Mouse (Mus musculus): ENCODE data around the gene Msi1. TPM values are rescaled to one million over a fixed set of nuclear protein-coding genes. Genes with fewer than 3 reads are reported as not detected.

Msi1 gene
- polyA plus RNA-seq, 1 experiment: 0.90 TPM

- Histone ChIP-seq H3ac (ENCODE audit: control insufficient read depth, insufficient read length, low read depth) (peak within 1 kb of the TSS; percentile 65), H3K4me3 (ENCODE audit: insufficient read depth, poor library complexity, severe bottlenecking) (peak within 1 kb of the TSS; percentile 44), H3K27me3 (ENCODE audit: control insufficient read depth, insufficient read depth, insufficient read length) (no peaks in the 10 kb centered on the region), H3K79me2 (ENCODE audit: control insufficient read depth, insufficient read depth) (no peaks in the 10 kb centered on the region), H3K36me3 (ENCODE audit: control insufficient read depth, insufficient read depth) (peaks cover 14% of the 10 kb centered on the region), H3K79me3 (ENCODE audit: low read depth) (no peaks in the 10 kb centered on the region)
- no peak for TF ChIP-seq MAX (IDR thresholded peaks at IDR 0.05)
- TF ChIP-seq FOSL1 (IDR thresholded peaks at IDR 0.05; ENCODE audit: insufficient read depth, low read length, poor library complexity, severe bottlenecking): no peak
- no peak for TF ChIP-seq USF1 (IDR thresholded peaks at IDR 0.05; ENCODE audit: low read depth)
- no peak for TF ChIP-seq MYOD1 (IDR thresholded peaks at IDR 0.05; ENCODE audit: control insufficient read depth, insufficient read length, low read depth)
- no peak for TF ChIP-seq MYOG (IDR thresholded peaks at IDR 0.05; ENCODE audit: control insufficient read depth, extremely low read depth, insufficient read length)
- no peak for TF ChIP-seq CEBPB (IDR thresholded peaks at IDR 0.05; ENCODE audit: low read depth)
- TF ChIP-seq CTCF (IDR thresholded peaks at IDR 0.05; ENCODE audit: control insufficient read depth, insufficient read depth, insufficient read length): no peak
These were observed 54.8 kb downstream of the Msi1 start, which contains the start of gene Sirt4 for GRCm38 (mm10) chr5:115483947-115484920. Sirt4 (minus strand) TSS chr5:115484725.

DNA sequence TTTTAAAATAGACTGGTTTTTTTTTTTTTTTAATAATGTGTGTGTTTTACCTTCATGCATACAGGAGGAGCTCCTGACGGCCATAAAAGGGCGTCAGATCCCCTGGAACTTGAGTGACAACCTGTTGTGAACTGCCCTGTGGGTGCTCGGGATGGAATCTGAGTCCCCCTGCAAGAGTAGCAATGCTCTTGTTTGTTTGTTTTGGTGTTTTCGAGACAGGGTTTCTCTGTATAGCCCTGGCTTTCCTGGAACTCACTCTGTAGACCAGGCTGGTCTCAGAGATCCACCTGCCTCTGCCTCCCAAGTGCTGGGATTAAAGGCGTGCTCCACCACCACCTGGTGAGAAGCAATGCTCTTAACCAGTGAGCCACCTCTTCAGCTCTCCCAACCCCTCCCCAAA lies 55.6 kb downstream of the Msi1 start:
- TF ChIP-seq MAX (IDR thresholded peaks at IDR 0.05) (no peak), MYOD1 (IDR thresholded peaks at IDR 0.05; ENCODE audit: control insufficient read depth, insufficient read length, low read depth) (no peak)
- no peak overlapping the region for H3K4me3 ChIP-seq (ENCODE audit: insufficient read depth, poor library complexity, severe bottlenecking)
- no peak overlapping the region for H3ac ChIP-seq (ENCODE audit: control insufficient read depth, insufficient read length, low read depth)
- H3K79me3 ChIP-seq (ENCODE audit: low read depth): no peaks in the 10 kb centered on the region
- H3K27me3 ChIP-seq (ENCODE audit: control insufficient read depth, insufficient read depth, insufficient read length): no peaks in the 10 kb centered on the region
- H3K79me2 ChIP-seq (ENCODE audit: control insufficient read depth, insufficient read depth): no peaks in the 10 kb centered on the region
- H3K36me3 ChIP-seq (ENCODE audit: control insufficient read depth, insufficient read depth): peaks cover 11% of the 10 kb centered on the region

DNA sequence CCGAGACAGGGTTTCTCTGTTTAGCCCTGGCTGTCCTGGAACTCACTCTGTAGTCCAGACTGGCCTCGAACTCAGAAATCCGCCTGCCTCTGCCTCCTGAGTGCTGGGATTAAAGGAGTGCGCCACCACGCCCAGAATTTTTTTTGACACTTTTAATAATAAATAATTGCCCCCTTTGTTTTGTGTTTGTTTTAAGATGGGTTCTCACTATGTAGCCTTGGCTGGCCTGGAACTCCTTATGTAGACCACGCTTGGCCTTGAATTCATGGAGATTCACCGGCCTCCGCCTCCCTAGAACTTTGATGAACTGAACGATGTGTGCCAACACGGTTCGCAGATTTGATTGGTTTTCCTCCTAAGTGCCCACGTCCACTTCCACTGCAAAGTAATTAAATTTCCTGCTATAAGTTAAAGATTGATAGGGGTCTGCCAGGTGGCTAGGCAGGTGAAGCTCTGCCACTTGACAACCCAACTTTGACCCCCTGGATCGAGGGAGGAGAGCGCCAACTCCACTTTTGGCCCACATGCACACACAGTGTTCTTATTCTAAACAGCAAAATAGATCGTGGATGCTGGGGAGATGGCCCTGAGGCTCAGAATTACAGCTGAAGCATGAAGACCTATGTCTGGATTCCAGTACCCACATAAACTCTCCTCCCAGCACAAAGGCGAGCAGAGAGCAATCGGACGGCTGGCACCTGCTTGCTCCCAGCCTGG lies 56.2 kb downstream of the Msi1 start:
- no peaks in the 10 kb centered on the region for H3K27me3 ChIP-seq (ENCODE audit: control insufficient read depth, insufficient read depth, insufficient read length)
- H3K4me3 ChIP-seq (ENCODE audit: insufficient read depth, poor library complexity, severe bottlenecking): no peak overlapping the region
- H3K79me3 ChIP-seq (ENCODE audit: low read depth): no peaks in the 10 kb centered on the region
- TF ChIP-seq CTCF (IDR thresholded peaks at IDR 0.05; ENCODE audit: control insufficient read depth, insufficient read depth, insufficient read length) (no peak), FOSL1 (IDR thresholded peaks at IDR 0.05; ENCODE audit: insufficient read depth, low read length, poor library complexity, severe bottlenecking) (no peak), CEBPB (IDR thresholded peaks at IDR 0.05; ENCODE audit: low read depth) (no peak), MYOG (IDR thresholded peaks at IDR 0.05; ENCODE audit: control insufficient read depth, extremely low read depth, insufficient read length) (no peak), USF1 (IDR thresholded peaks at IDR 0.05; ENCODE audit: low read depth) (no peak), MAX (IDR thresholded peaks at IDR 0.05) (no peak), MYOD1 (IDR thresholded peaks at IDR 0.05; ENCODE audit: control insufficient read depth, insufficient read length, low read depth) (no peak)
- peaks cover 10% of the 10 kb centered on the region for H3K36me3 ChIP-seq (ENCODE audit: control insufficient read depth, insufficient read depth)
- H3K79me2 ChIP-seq (ENCODE audit: control insufficient read depth, insufficient read depth): no peaks in the 10 kb centered on the region
- no peak overlapping the region for H3ac ChIP-seq (ENCODE audit: control insufficient read depth, insufficient read length, low read depth)

DNA sequence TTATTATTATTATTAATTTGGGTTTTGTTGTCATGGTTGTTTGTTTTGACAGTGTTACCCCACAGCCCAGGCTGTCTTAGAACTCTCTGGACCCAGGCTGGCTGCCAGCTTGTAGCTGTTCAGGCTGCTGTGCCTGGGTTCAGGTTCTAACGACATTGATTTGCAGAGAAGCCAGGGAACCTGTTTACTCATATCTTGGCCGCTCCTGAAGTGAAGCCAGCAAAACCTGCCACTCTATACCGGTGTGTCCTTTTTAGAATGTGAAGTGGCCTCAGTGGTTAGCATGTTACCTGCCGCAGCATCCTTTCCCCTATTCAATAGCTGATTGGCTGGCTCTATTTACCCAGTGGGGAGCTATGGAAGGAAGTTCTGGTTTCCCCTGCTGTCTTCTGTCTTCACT lies 57.3 kb downstream of the Msi1 start:
- H3K27me3 ChIP-seq (ENCODE audit: control insufficient read depth, insufficient read depth, insufficient read length): no peaks in the 10 kb centered on the region
- TF ChIP-seq MYOD1 (IDR thresholded peaks at IDR 0.05; ENCODE audit: control insufficient read depth, insufficient read length, low read depth): no peak
- no peak for TF ChIP-seq FOSL1 (IDR thresholded peaks at IDR 0.05; ENCODE audit: insufficient read depth, low read length, poor library complexity, severe bottlenecking)
- TF ChIP-seq CEBPB (IDR thresholded peaks at IDR 0.05; ENCODE audit: low read depth): no peak
- no peak for TF ChIP-seq MAX (IDR thresholded peaks at IDR 0.05)

GRCm38 (mm10) chr5:115487353-115487752 lies 58.0 kb downstream of the Msi1 start:
- H3K36me3 ChIP-seq (ENCODE audit: control insufficient read depth, insufficient read depth): peaks cover 3% of the 10 kb centered on the region
- no peaks in the 10 kb centered on the region for H3K79me2 ChIP-seq (ENCODE audit: control insufficient read depth, insufficient read depth)
- no peaks in the 10 kb centered on the region for H3K79me3 ChIP-seq (ENCODE audit: low read depth)
- H3K27me3 ChIP-seq (ENCODE audit: control insufficient read depth, insufficient read depth, insufficient read length): no peaks in the 10 kb centered on the region
- no peak overlapping the region for H3ac ChIP-seq (ENCODE audit: control insufficient read depth, insufficient read length, low read depth)
- H3K4me3 ChIP-seq (ENCODE audit: insufficient read depth, poor library complexity, severe bottlenecking): no peak overlapping the region
- no peak for TF ChIP-seq MYOG (IDR thresholded peaks at IDR 0.05; ENCODE audit: control insufficient read depth, extremely low read depth, insufficient read length)
- no peak for TF ChIP-seq MYOD1 (IDR thresholded peaks at IDR 0.05; ENCODE audit: control insufficient read depth, insufficient read length, low read depth)
- no peak for TF ChIP-seq CTCF (IDR thresholded peaks at IDR 0.05; ENCODE audit: control insufficient read depth, insufficient read depth, insufficient read length)
- TF ChIP-seq CEBPB (IDR thresholded peaks at IDR 0.05; ENCODE audit: low read depth): no peak
- no peak for TF ChIP-seq MAX (IDR thresholded peaks at IDR 0.05)
- TF ChIP-seq USF1 (IDR thresholded peaks at IDR 0.05; ENCODE audit: low read depth): no peak
- no peak for TF ChIP-seq FOSL1 (IDR thresholded peaks at IDR 0.05; ENCODE audit: insufficient read depth, low read length, poor library complexity, severe bottlenecking)

More for the DNA sequence above, 57.3 kb downstream of the Msi1 start:
- Histone ChIP-seq H3ac (ENCODE audit: control insufficient read depth, insufficient read length, low read depth) (no peak overlapping the region), H3K4me3 (ENCODE audit: insufficient read depth, poor library complexity, severe bottlenecking) (no peak overlapping the region), H3K36me3 (ENCODE audit: control insufficient read depth, insufficient read depth) (peaks cover 6% of the 10 kb centered on the region), H3K79me3 (ENCODE audit: low read depth) (no peaks in the 10 kb centered on the region), H3K79me2 (ENCODE audit: control insufficient read depth, insufficient read depth) (no peaks in the 10 kb centered on the region)
